Mouse (Mus musculus) subcutaneous adipose tissue, adult 2 months (tissue): ENCODE results near the gene Olfr1099. TPM values are rescaled to one million over a fixed set of nuclear protein-coding genes. Genes with fewer than 3 reads are reported as not detected.

Source experiments
- polyA plus RNA-seq: library from polyadenylated mRNA; depleted of rRNA; stranded (reverse); fragments of >200 nt; gene quantifications from 2 replicates; pipeline ENCODE4 v1.2.3, GENCODE M21; 2012; ENCODE audit warnings: low replicate concordance; rRNA removed

The Olfr1099 gene
- polyA plus RNA-seq, result not detected in 2 replicates

DNA sequence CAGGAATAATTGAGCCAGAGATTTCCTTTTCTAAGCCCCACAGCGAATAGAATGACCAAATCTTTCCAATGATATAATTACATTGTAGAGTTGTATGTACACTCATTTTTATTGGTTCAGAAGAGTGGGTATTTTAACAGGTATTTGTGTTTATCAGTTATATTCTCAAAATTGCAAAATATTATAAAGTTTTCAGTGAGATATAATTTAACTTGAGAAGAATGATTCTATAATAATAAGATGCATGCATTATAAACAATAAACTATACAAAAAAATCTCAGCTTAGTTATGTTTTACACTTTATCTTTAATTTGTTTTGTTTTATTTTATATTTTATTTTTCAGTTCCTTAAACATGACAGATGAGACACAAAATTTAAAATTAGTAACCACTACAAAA lies at the start of gene Olfr1099:
Gene Olfr1099, minus strand, starts transcription at position 101 of the 400 bp plus-strand sequence.

DNA sequence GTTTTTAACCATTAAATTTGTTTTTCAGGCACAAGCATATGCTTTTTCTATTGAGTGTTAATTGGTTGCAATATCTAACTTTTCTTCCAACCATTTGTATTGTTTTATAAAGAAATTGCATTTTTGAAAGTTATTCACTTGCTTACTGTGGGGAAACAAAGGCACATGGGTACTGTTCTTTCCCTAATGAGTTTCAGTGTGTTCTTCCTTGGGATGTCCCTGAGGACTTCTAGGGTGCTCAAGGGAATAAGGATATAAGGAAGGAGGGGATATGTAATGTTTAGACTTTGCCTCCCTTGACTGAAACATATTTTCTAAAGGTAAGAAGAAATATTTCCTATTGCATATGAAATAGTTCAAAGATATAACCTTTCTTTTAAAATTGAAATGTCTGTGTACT lies 37.6 kb upstream of the Olfr1099 start, which contains the start of gene Olfr1102:
Gene Olfr1102, plus strand, starts transcription at position 301 of the 400 bp plus-strand sequence.

DNA sequence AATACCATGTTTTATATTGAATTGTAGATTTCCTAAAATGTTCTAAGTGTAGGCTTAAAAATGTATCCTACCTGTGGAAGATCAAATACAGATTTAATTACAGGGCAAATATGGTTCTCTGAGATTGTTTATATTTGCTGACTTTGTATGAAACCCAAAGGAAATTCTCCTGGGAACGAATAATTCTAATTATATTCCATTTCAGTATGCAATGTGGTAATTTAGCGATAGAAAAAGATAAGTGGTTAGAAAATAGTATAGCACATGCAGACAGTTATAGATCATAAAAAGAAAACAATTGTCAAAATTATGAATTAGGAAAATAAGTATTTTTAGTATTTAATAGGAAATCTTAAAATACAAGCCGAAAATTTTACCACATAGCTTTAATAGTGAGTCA lies 30.6 kb upstream of the Olfr1099 start, which contains the start of gene Olfr1101:
Gene Olfr1101, minus strand, starts transcription at position 101 of the 400 bp plus-strand sequence.

DNA sequence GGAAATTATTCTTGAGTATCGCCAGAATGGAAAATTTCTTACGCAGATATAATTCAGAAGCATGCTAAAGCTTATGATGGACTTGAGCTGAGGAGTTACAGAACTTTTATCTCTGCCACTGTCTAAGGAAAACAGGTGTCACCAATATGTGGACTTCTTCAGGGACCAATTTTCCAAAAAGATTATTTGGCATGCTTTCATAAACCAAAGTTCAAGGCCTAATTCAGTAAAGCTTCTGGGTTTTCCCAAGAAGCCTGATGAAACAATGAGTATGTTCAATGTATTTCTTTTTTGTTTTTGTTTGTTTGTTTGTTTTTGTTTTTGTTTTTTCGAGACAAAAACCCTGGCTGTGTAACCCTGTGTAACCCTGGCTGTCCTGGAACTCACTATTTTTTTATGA lies 19.4 kb upstream of the Olfr1099 start, which contains the start of gene Olfr1100:
Gene Olfr1100, minus strand, starts transcription at position 101 of the 400 bp plus-strand sequence.

DNA sequence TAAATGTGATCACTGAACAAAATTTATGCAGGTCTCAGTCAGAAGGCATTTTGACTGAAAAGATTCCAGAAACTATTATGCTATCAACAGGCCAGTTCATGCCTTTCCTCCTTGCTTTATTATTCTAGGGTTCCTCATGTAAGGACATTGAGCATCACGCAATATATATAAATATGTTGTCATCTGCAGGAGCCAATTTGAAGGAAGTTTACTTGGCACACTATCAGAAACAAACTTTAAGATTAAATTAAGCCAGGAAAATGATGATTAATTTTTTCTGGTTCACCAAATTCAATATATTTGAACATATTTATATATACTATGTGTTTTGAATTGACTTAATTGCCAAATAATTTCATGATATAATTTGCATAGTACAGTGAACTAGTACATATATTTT lies 36.0 kb downstream of the Olfr1099 start, which contains the start of gene Olfr1098:
Gene Olfr1098, minus strand, starts transcription at position 101 of the 400 bp plus-strand sequence.

Other genes with a start within 250 kb of the Olfr1099 start
- not detected in 2 replicates for gene Olfr1089, start 227.0 kb downstream of the Olfr1099 start, polyA plus RNA-seq
- gene Olfr1090, start 201.7 kb downstream of the Olfr1099 start, polyA plus RNA-seq, result not detected in 2 replicates
- gene Olfr1093, start 178.2 kb downstream of the Olfr1099 start, polyA plus RNA-seq, result not detected in 2 replicates
- not detected in 2 replicates for gene Olfr141, start 150.7 kb downstream of the Olfr1099 start, polyA plus RNA-seq
- gene Olfr1094, start 136.0 kb downstream of the Olfr1099 start, polyA plus RNA-seq, result not detected in 2 replicates
- not detected in 2 replicates for gene Olfr1095, start 109.0 kb downstream of the Olfr1099 start, polyA plus RNA-seq
- not detected in 2 replicates for gene Gm13723, start 85.9 kb downstream of the Olfr1099 start, polyA plus RNA-seq
- not detected in 2 replicates for gene Olfr1097, start 68.5 kb downstream of the Olfr1099 start, polyA plus RNA-seq
- gene Olfr1098, start 36.1 kb downstream of the Olfr1099 start, polyA plus RNA-seq, result not detected in 2 replicates
- not detected in 2 replicates for gene Olfr1100, start 19.3 kb upstream of the Olfr1099 start, polyA plus RNA-seq
- not detected in 2 replicates for gene Olfr1101, start 30.5 kb upstream of the Olfr1099 start, polyA plus RNA-seq
- not detected in 2 replicates for gene Olfr1102, start 37.7 kb upstream of the Olfr1099 start, polyA plus RNA-seq
- not detected in 2 replicates for gene Olfr1104, start 66.4 kb upstream of the Olfr1099 start, polyA plus RNA-seq
- gene Olfr1105, start 75.8 kb upstream of the Olfr1099 start, polyA plus RNA-seq, result not detected in 2 replicates
- gene Olfr1106, start 91.6 kb upstream of the Olfr1099 start, polyA plus RNA-seq, result not detected in 2 replicates
- not detected in 2 replicates for gene Olfr1107, start 115.1 kb upstream of the Olfr1099 start, polyA plus RNA-seq
- not detected in 2 replicates for gene Olfr1109, start 135.3 kb upstream of the Olfr1099 start, polyA plus RNA-seq
- gene Olfr259, start 153.9 kb upstream of the Olfr1099 start, polyA plus RNA-seq, result not detected in 2 replicates
- not detected in 2 replicates for gene Olfr1110, start 179.6 kb upstream of the Olfr1099 start, polyA plus RNA-seq
- gene Olfr1111, start 191.9 kb upstream of the Olfr1099 start, polyA plus RNA-seq, result not detected in 2 replicates
- not detected in 2 replicates for gene Olfr1112, start 227.1 kb upstream of the Olfr1099 start, polyA plus RNA-seq
- not detected in 2 replicates for gene Olfr1113, start 248.3 kb upstream of the Olfr1099 start, polyA plus RNA-seq